In genomic region chr12:75638345-75638744, GRCm38 (mm10) we compare ENCODE assay signal across 21 mouse cellular contexts. TPM values are rescaled to one million over a fixed set of nuclear protein-coding genes. Genes with fewer than 3 reads are reported as not detected.
DNase-seq lines count a peak whose midpoint lies in the region; ATAC-seq and TF ChIP-seq lines count a peak whose summit lies in the region.
"Had no signal": no experiment of that assay in that cellular context is flagged by ENCODE, and none has a peak within 500 bp of the region (broad histone marks: within the 10 kb centered on the region; RNA-seq: fewer than 3 reads in every experiment).

No protein-coding gene starts in this region.

- DNase-seq in A20 (ENCODE audit: low read depth, low spot score): peak; percentile 56
- DNase-seq in thymus, adult 2 months: no peak
- DNase-seq in kidney, postnatal 36 days: no peak
- DNase-seq in spleen, adult 18-20 months: no peak
- DNase-seq: adrenal gland, postnatal 14 days; cerebellum, adult 18-20 months; cerebellum, postnatal 10 days; embryo, embryonic 11 days; gastrocnemius, postnatal 25 days; heart, adult 18-20 months; heart, postnatal 14 days had no signal

- WGBS in thymus, adult 2 months: 88% methylated on average over 2 of the region's 2 CpGs

- no peak for TF ChIP-seq CTCF in thymus, adult 2 months (IDR thresholded peaks at IDR 0.05; ENCODE audit: borderline replicate concordance, control insufficient read depth, extremely low read depth, insufficient read depth, low read length, poor library complexity)

- 0 out of 2 replicates have a peak, but pooled peaks have one; percentile 22 for ATAC-seq in common myeloid progenitor, adult 5-6 weeks (replicated peaks; ENCODE audit: low read depth, poor library complexity, severe bottlenecking)
- ATAC-seq in megakaryocyte progenitor cell, adult 5-6 weeks (replicated peaks; ENCODE audit: poor library complexity): peak; percentile 46
- ATAC-seq: activated CD4-positive, CD25-positive, alpha-beta regulatory T cell, adult 4 months; forebrain, embryonic 15.5 days; intestine, embryonic 15.5 days; Patski had no signal

- no peak overlapping the region for H3K4me3 ChIP-seq in thymus, adult 2 months (ENCODE audit: control insufficient read depth, insufficient read depth, low read length)
- H3K4me3 ChIP-seq: embryonic facial prominence, embryonic 15.5 days; erythroblast, embryonic 14.5 days; forebrain, embryonic 15.5 days; heart, embryonic 15.5 days; intestine, embryonic 15.5 days had no signal

- H3K27me3 ChIP-seq in thymus, adult 2 months (ENCODE audit: control insufficient read depth, insufficient read depth, low read length): no peaks in the 10 kb centered on the region
- H3K27me3 ChIP-seq: embryonic facial prominence, embryonic 15.5 days; forebrain, embryonic 15.5 days; heart, embryonic 15.5 days; intestine, embryonic 15.5 days; Patski had no signal

- no peak for TF ChIP-seq POLR2A in thymus, adult 2 months (IDR thresholded peaks at IDR 0.05; ENCODE audit: control insufficient read depth, extremely low read depth, insufficient read depth, low read length, poor library complexity)

- H3K27ac ChIP-seq in thymus, adult 2 months (ENCODE audit: control insufficient read depth, insufficient read depth, low read length): no peak overlapping the region
- H3K27ac ChIP-seq: embryonic facial prominence, embryonic 15.5 days; forebrain, embryonic 15.5 days; heart, embryonic 15.5 days; hindbrain, embryonic 14.5 days; intestine, embryonic 15.5 days had no signal

- no peaks in the 10 kb centered on the region for H3K36me3 ChIP-seq in thymus, adult 2 months (ENCODE audit: control insufficient read depth, insufficient read depth, low read length)
- H3K36me3 ChIP-seq: embryonic facial prominence, embryonic 15.5 days; forebrain, embryonic 15.5 days; heart, embryonic 15.5 days; intestine, embryonic 15.5 days had no signal

- no peaks in the 10 kb centered on the region for H3K4me1 ChIP-seq in thymus, adult 2 months (replicated peaks; ENCODE audit: control insufficient read depth, insufficient read depth, low read length)
- H3K4me1 ChIP-seq: embryonic facial prominence, embryonic 15.5 days; forebrain, embryonic 15.5 days; intestine, embryonic 15.5 days had no signal

RNA-seq across cellular contexts. Expression of gene Wdr89, which starts 31.0 kb away (rescaled TPM):
- total RNA-seq in common myeloid progenitor, adult 5-6 weeks (2017): 20.1 and 31.7 TPM in 2 replicates
- 17.0 and 20.6 TPM in 2 replicates for total RNA-seq in megakaryocyte progenitor cell, adult 5-6 weeks (2015)
- total RNA-seq in megakaryocyte progenitor cell, adult 5-6 weeks (2017): 17.4 and 17.5 TPM in 2 replicates
- 3.2 and 4.6 TPM in 2 replicates for polyA plus RNA-seq in thymus, adult 2 months (2012; rRNA removed)

RNA-seq across cellular contexts. Expression of gene Ppp2r5e, which starts 42.3 kb away (rescaled TPM):
- 26.7 and 36.4 TPM in 2 replicates for total RNA-seq in common myeloid progenitor, adult 5-6 weeks (2017)
- total RNA-seq in megakaryocyte progenitor cell, adult 5-6 weeks (2015): 35.2 and 66.9 TPM in 2 replicates
- total RNA-seq in megakaryocyte progenitor cell, adult 5-6 weeks (2017): 11.9 and 14.1 TPM in 2 replicates
- polyA plus RNA-seq in thymus, adult 2 months (2012; rRNA removed): 22.2 and 49.0 TPM in 2 replicates
